Mouse (Mus musculus) heart, adult 2 months (tissue): Measurements from ENCODE around the gene Nemf. TPM values are rescaled to one million over a fixed set of nuclear protein-coding genes. Genes with fewer than 3 reads are reported as not detected.
"Not testable (repeated sequence)": the region's sequence is repeated elsewhere in the genome, so short reads cannot be mapped to it uniquely, and the experiment has no call there.

ENCODE experiments used
- DNase-seq, 2 experiments: peaks; one replicate each; pipeline ENCODE4 v3.0.0; 2021
- H3K27ac ChIP-seq: fragments of 200-600 bp; 2 replicates; pipeline ENCODE4 v1.8.1; 2022
- H3K27me3 ChIP-seq: fragments of 200-500 bp; 2 replicates; pipeline ENCODE4 v1.6.1; 2012; ENCODE audit warnings: mild to moderate bottlenecking, low read length, inconsistent platforms, mixed read lengths; ENCODE audit not compliant: control insufficient read depth, insufficient read depth
- H3K36me3 ChIP-seq: fragments of 200-500 bp; 2 replicates; pipeline ENCODE4 v1.6.1; 2012; ENCODE audit warnings: low read length, inconsistent platforms; ENCODE audit not compliant: control insufficient read depth, insufficient read depth
- H3K4me1 ChIP-seq: fragments of 200-500 bp; 2 replicates; pipeline ENCODE4 v1.6.1; 2011; ENCODE audit warnings: low read length; ENCODE audit not compliant: control insufficient read depth, insufficient read depth
- H3K4me3 ChIP-seq: fragments of 200-600 bp; 2 replicates; pipeline ENCODE4 v1.8.1; 2022
- H3K79me2 ChIP-seq: fragments of 200-500 bp; replicated peaks from 2 replicates; pipeline ENCODE4 v1.6.1; 2012; ENCODE audit warnings: mild to moderate bottlenecking, inconsistent platforms, low read length, moderate library complexity, mixed read lengths; ENCODE audit not compliant: control insufficient read depth, insufficient read depth
- H3K9ac ChIP-seq: fragments of 200-500 bp; 2 replicates; pipeline ENCODE4 v1.6.1; 2012; ENCODE audit warnings: low read depth, mild to moderate bottlenecking, control low read depth, inconsistent platforms, low read length, mixed read lengths
- CTCF ChIP-seq: fragments of 200-600 bp; IDR thresholded peaks from 2 replicates; pipeline ENCODE4 v1.8.1; 2022; ENCODE audit warnings: antibody characterized with exemption, mild to moderate bottlenecking, moderate library complexity
- EP300 ChIP-seq: fragments of 200-500 bp; IDR thresholded peaks from 2 replicates; pipeline ENCODE4 v1.6.1; 2011; ENCODE audit warnings: low read depth, low read length, control low read depth; ENCODE audit not compliant: insufficient read depth
- POLR2A ChIP-seq: fragments of 200-500 bp; IDR thresholded peaks from 2 replicates; pipeline ENCODE4 v1.6.1; 2011; ENCODE audit warnings: mild to moderate bottlenecking, low read depth, low read length, control low read depth; ENCODE audit not compliant: insufficient read depth
- WGBS: fragments of 180-500 bp; shearing (Covaris S2); methylation state at CpG from one replicate; pipeline ENCODE4 v1.1.7; 2018; 5-methylcytosine and 5-hydroxymethylcytosine counted together
- intact Hi-C: fragments of 180-260 bp; cut with DNase I; formaldehyde crosslinking; loops from one replicate; pipeline ENCODE4 v1.15.1; 2025
- polyA plus RNA-seq: library from polyadenylated mRNA; depleted of rRNA; stranded (reverse); fragments of >200 nt; gene quantifications from 2 replicates; pipeline ENCODE4 v1.2.3, GENCODE M21; 2012
- total RNA-seq, 2 experiments: library from RNA; stranded (reverse); gene quantifications; 2 replicates each; pipeline ENCODE4 v1.2.3; 2021

Nemf gene
- total and polyA plus RNA-seq, 3 experiments = 3.8 to 22.7 (median 21.9) TPM

DNA sequence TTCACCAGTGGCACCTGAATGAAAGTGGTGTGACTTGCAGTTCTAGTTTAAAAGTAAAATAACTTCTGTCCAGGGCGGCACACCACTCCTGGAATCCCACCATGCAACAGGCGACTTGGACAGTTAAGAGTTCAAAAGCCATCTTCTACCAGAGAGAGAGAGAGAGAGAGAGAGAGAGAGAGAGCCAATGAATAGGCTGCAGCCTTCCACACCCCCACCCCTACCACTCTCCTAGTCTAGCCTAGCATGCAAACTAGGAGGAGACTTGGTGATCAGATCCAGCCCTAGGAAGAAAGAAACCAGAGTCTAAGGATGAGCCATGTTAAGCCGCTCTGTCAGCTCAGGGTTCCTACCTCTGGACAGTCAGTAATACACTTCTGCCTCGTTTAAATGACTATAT, 5.4 kb upstream of the Nemf start:
- DNase-seq = no peak
- intact Hi-C loops = loop anchor here (2.0 to 10.0 kb wide), 3 partner anchors 138 to 532 kb away; partner anchors contain the start of genes Atl1, Map4k5 and Sos2
- WGBS = 59% methylated on average over 4 of the region's 4 CpGs
- Histone ChIP-seq H3K36me3 (no peaks in the 10 kb centered on the region), H3K27me3 (no peaks in the 10 kb centered on the region), H3K79me2 (no peaks in the 10 kb centered on the region), H3K9ac (no peak overlapping the region), H3K4me3 (peak overlapping the region; percentile 64), H3K4me1 (peaks cover 3% of the 10 kb centered on the region), H3K27ac (peak overlapping the region; percentile 91)
- TF ChIP-seq CTCF (no peak), POLR2A (no peak), EP300 (no peak)

DNA sequence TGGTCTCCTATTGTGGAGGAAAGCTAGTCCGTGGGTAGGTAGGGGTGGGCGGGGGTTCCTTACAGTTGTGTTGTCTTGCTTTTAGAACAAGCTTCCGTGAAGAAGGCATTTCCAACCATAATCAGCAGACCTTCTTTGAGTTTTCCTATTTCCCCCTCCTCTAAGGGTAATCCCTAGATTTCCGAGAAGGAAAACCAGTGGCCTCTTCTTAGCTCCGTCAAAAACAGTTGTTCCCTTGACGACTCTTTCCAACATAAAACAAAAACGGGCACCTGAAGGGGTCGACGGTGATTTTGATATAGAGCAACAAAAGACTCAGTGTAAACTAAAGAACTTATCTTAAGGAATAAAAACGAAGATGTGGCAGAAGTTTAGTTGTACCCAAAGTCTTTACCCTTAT, 5.0 kb upstream of the Nemf start:
- no peaks in the 10 kb centered on the region for H3K79me2 ChIP-seq
- H3K4me3 ChIP-seq = peak overlapping the region; percentile 64
- intact Hi-C loops = loop anchor here (2.0 to 10.0 kb wide), 3 partner anchors 139 to 533 kb away; partner anchors contain the start of genes Atl1, Map4k5 and Sos2
- DNase-seq = no peak
- peak overlapping the region; percentile 91 for H3K27ac ChIP-seq
- TF ChIP-seq EP300 (no peak), CTCF (no peak), POLR2A (no peak)
- 6% methylated on average over 10 of the region's 10 CpGs for WGBS
- H3K27me3 ChIP-seq = no peaks in the 10 kb centered on the region
- peaks cover 3% of the 10 kb centered on the region for H3K4me1 ChIP-seq
- peak overlapping the region; percentile 77 for H3K9ac ChIP-seq
- H3K36me3 ChIP-seq = no peaks in the 10 kb centered on the region

DNA sequence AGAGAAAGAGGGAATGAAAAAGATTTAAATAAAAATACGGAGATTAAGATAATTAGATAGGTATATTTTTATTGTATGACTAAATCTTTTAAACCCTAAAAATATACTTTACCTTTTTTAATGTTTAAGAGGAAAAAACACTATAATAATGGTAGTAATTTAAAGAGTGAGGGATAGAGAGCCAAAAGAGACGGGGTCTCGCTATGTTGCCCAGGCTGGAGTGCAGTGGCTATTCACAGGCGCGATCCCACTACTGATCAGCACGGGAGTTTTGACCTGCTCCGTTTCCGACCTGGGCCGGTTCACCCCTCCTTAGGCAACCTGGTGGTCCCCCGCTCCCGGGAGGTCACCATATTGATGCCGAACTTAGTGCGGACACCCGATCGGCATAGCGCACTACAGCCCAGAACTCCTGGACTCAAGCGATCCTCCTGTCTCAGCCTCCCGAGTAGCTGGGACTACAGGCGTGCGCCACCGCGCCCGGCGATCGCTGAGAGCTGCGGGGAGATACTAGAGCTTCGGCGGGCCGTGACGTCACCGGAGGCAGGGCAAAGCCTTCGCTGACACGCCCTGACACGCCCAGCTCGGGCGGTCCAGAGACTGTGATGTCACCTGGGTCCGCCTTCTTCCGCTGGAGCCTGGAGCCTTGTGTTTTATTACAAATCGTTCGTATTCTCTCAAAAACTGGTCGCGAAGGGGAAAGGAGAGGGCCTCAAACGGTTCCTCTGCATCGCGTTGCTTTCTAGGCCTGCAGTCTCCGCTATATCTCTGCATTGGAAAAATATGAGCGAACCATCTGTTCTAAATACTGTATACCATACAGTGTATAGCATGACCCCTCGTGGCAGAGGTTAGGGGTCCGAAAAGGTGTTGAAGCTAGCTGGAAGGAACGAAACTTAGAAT, 4.3 kb upstream of the Nemf start:
- Histone ChIP-seq H3K4me3 (peak overlapping the region; percentile 64), H3K9ac (peak overlapping the region; percentile 77), H3K27ac (peak overlapping the region; percentile 91)
- intact Hi-C loops = loop anchor here (5.0 to 10.0 kb wide), 2 partner anchors 321 to 534 kb away; partner anchors contain the start of genes Atl1, Map4k5 and Sos2
- peak; percentile 95 for TF ChIP-seq POLR2A
- peak; percentile 35 for TF ChIP-seq CTCF
- peak; percentile 62; the same call in 1 of the 2 replicates for TF ChIP-seq EP300
- DNase-seq = peak; percentile 99 to 100
- not testable (repeated sequence) for H3K4me1 ChIP-seq, H3K27me3 ChIP-seq, H3K36me3 ChIP-seq, H3K79me2 ChIP-seq
- under 1% methylated on average over 42 of the region's 50 CpGs for WGBS

DNA sequence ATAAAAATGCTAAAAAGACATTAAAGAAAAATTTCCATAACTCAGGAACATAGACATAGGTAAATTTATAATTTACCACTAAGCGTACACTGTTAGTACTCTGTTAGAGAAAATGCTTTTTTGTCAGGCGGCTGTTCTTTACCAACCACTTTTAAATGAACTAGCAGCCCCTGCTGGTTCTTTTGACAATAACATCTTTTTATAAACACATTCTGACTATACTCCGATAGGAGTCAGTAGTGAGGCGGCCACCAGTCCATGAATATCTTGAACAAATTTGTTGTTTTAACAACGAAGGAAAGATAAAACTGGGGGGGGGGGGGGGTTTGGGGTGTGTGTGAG, 3.7 kb upstream of the Nemf start:
- peak; percentile 47 to 74 for DNase-seq
- peaks cover 3% of the 10 kb centered on the region for H3K4me1 ChIP-seq
- no peak for TF ChIP-seq EP300
- peak; percentile 86 for TF ChIP-seq CTCF
- TF ChIP-seq POLR2A = no peak
- no peak overlapping the region; the same call in 1 of the 2 replicates for H3K27ac ChIP-seq
- intact Hi-C loops = loop anchor here (5.0 to 10.0 kb wide), 2 partner anchors 322 to 534 kb away; partner anchors contain the start of genes Atl1, Map4k5 and Sos2
- no peaks in the 10 kb centered on the region for H3K79me2 ChIP-seq
- peaks cover 2% of the 10 kb centered on the region; the same call in 1 of the 2 replicates for H3K36me3 ChIP-seq
- 11% methylated on average over 5 of the region's 5 CpGs for WGBS
- no peak overlapping the region for H3K9ac ChIP-seq
- no peak overlapping the region for H3K4me3 ChIP-seq
- H3K27me3 ChIP-seq = no peaks in the 10 kb centered on the region

DNA sequence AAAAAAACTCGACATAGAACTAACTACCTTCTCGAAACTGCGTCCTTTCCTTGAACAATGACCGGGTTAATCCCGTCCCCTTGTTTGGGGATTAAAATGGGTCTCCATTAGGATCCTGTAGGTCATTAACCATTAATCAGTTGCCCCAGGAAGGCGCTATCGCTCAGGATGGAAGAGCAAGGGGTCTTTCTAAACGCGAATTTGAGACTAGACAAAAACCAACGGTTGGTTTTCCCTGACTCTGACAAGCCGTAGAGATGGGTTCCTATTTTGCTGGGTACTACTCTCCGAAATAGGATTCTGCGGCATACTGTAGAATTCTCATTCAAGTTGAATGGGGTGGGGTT, 308 bp upstream of the Nemf start:
- TF ChIP-seq CTCF = peak; percentile 18; the same call in 1 of the 2 replicates
- TF ChIP-seq EP300 = no peak
- H3K79me2 ChIP-seq = no peaks in the 10 kb centered on the region
- peaks cover 10% of the 10 kb centered on the region for H3K36me3 ChIP-seq
- H3K27me3 ChIP-seq = no peaks in the 10 kb centered on the region
- intact Hi-C loops = no loop called here
- H3K4me3 ChIP-seq = peak overlapping the region; percentile 99
- H3K9ac ChIP-seq = peak overlapping the region; percentile 66
- peak overlapping the region; percentile 83 for H3K27ac ChIP-seq
- DNase-seq = no peak
- 6% methylated on average over 13 of the region's 13 CpGs for WGBS
- peaks cover 3% of the 10 kb centered on the region for H3K4me1 ChIP-seq

DNA sequence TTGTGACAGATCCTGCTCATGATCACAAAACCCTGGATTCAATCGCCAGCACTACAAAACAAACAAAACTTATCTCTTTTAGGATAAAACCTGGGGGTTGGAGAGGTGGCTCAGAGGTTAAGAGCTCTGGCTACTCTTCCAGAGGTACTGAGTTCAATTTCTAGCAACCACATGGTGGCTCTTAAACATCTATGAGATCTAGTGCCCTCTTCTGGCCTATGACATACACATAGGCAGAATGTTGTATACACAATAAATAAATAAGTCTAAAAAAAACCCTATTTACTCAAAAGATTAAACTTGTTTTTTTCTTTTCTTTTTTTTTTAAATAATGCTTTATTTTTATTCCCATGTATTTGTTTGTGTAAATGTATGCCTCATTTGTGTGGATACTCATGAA, 5.3 kb downstream of the Nemf start:
- DNase-seq = no peak
- H3K27me3 ChIP-seq = no peaks in the 10 kb centered on the region
- H3K27ac ChIP-seq = no peak overlapping the region
- peaks cover 10% of the 10 kb centered on the region for H3K36me3 ChIP-seq
- no peak overlapping the region for H3K9ac ChIP-seq
- no peaks in the 10 kb centered on the region for H3K79me2 ChIP-seq
- TF ChIP-seq CTCF (peak; percentile 54), EP300 (no peak)
- no peak overlapping the region for H3K4me3 ChIP-seq
- peaks cover 2% of the 10 kb centered on the region for H3K4me1 ChIP-seq
- intact Hi-C loops = no loop called here
- WGBS = 79% methylated on average over 1 of the region's 1 CpGs
